Comparison of ENCODE assay signal across 14 mouse cellular contexts in the genomic region with DNA sequence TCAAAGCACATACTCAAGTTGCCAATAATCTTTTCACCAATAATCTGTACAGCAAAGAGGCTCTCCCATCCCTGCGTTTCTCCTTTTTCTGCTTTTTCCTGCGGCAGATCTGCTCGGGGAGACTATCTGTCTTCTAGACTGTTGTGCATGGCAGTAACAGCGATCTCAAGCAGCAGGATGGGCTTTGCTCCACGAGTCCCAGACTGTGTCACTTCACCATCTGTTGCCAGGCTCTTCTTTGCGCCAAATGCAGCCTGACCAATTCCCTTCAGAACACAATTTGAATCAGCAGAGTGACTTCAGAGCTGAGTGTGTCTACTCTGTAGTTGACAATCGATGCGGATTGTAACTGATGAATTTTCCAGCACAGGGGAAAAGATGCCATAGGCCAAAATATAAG.
DNase-seq lines count a peak whose midpoint lies in the region; ATAC-seq and TF ChIP-seq lines count a peak whose summit lies in the region.
"Had no signal": no experiment of that assay in that cellular context is flagged by ENCODE, and none has a peak within 500 bp of the region (broad histone marks: within the 10 kb centered on the region; RNA-seq: fewer than 3 reads in every experiment).

No protein-coding gene starts in this region.

- no peak for TF ChIP-seq CTCF in cerebellum, adult 2 months (IDR thresholded peaks at IDR 0.05; ENCODE audit: borderline replicate concordance, insufficient read depth, low read depth, low read length)

- WGBS in midbrain, embryonic 12.5 days = 86% methylated on average over 8 of the region's 8 CpGs
- 84% methylated on average over 8 of the region's 8 CpGs for WGBS in midbrain, embryonic 11.5 days
- WGBS in cerebellum, adult 2 months = 3% methylated on average over 8 of the region's 8 CpGs
- WGBS in neural tube, embryonic 15.5 days = 52% methylated on average over 8 of the region's 8 CpGs

- H3K4me3 ChIP-seq in midbrain, embryonic 12.5 days = no peak overlapping the region
- H3K4me3 ChIP-seq in midbrain, embryonic 11.5 days (ENCODE audit: low read depth, low read length) = no peak overlapping the region
- H3K4me3 ChIP-seq in cerebellum, adult 2 months (replicated peaks; ENCODE audit: insufficient read depth, low read depth, low read length) = no peak overlapping the region
- no peak overlapping the region for H3K4me3 ChIP-seq in neural tube, embryonic 15.5 days (replicated peaks)
- H3K4me3 ChIP-seq: embryonic facial prominence, embryonic 13.5 days; heart, embryonic 12.5 days had no signal

- H3K27me3 ChIP-seq in midbrain, embryonic 12.5 days = no peaks in the 10 kb centered on the region
- H3K27me3 ChIP-seq in midbrain, embryonic 11.5 days (ENCODE audit: control insufficient read depth, insufficient read depth, low read length) = no peaks in the 10 kb centered on the region
- H3K27me3 ChIP-seq in cerebellum, adult 2 months (ENCODE audit: control insufficient read depth, insufficient read depth, low read length) = no peaks in the 10 kb centered on the region
- no peaks in the 10 kb centered on the region for H3K27me3 ChIP-seq in neural tube, embryonic 15.5 days (replicated peaks)
- H3K27me3 ChIP-seq: embryonic facial prominence, embryonic 13.5 days; heart, embryonic 12.5 days had no signal

- H3K9me3 ChIP-seq in midbrain, embryonic 12.5 days = no peaks in the 10 kb centered on the region
- H3K9me3 ChIP-seq in midbrain, embryonic 11.5 days (ENCODE audit: control insufficient read depth, low read length) = no peaks in the 10 kb centered on the region
- H3K9me3 ChIP-seq in neural tube, embryonic 15.5 days (replicated peaks) = no peaks in the 10 kb centered on the region
- H3K9me3 ChIP-seq: embryonic facial prominence, embryonic 13.5 days; heart, embryonic 12.5 days had no signal

- 0 out of 2 replicates have a peak overlapping the region, but pooled peaks have one; percentile 15 for H3K27ac ChIP-seq in midbrain, embryonic 12.5 days (replicated peaks)
- no peak overlapping the region for H3K27ac ChIP-seq in midbrain, embryonic 11.5 days (ENCODE audit: low read depth, low read length)
- peak overlapping the region; percentile 44; the same call in 1 of the 2 replicates for H3K27ac ChIP-seq in cerebellum, adult 2 months (ENCODE audit: insufficient read depth, low read length)
- 0 out of 2 replicates have a peak overlapping the region, but pooled peaks have one; percentile 37 for H3K27ac ChIP-seq in neural tube, embryonic 15.5 days (replicated peaks)
- H3K27ac ChIP-seq: embryonic facial prominence, embryonic 13.5 days; stomach, postnatal 0 days had no signal

- H3K36me3 ChIP-seq in midbrain, embryonic 12.5 days = no peaks in the 10 kb centered on the region
- H3K36me3 ChIP-seq in midbrain, embryonic 11.5 days (ENCODE audit: control insufficient read depth, insufficient read depth, low read length) = no peaks in the 10 kb centered on the region
- no peaks in the 10 kb centered on the region for H3K36me3 ChIP-seq in neural tube, embryonic 15.5 days
- H3K36me3 ChIP-seq: embryonic facial prominence, embryonic 13.5 days; heart, embryonic 12.5 days had no signal

- ATAC-seq in midbrain, embryonic 12.5 days (ENCODE audit: low FRiP score, low read depth) = no peak
- no peak for ATAC-seq in midbrain, embryonic 11.5 days (ENCODE audit: low FRiP score)
- ATAC-seq in neural tube, embryonic 15.5 days (ENCODE audit: low FRiP score) = no peak; the same call in 1 of the 2 replicates
- ATAC-seq: lung, postnatal 0 days had no signal

- no peaks in the 10 kb centered on the region for H3K4me1 ChIP-seq in midbrain, embryonic 12.5 days
- no peaks in the 10 kb centered on the region for H3K4me1 ChIP-seq in midbrain, embryonic 11.5 days (ENCODE audit: control insufficient read depth, insufficient read depth, low read length)
- peaks cover 16% of the 10 kb centered on the region for H3K4me1 ChIP-seq in cerebellum, adult 2 months (ENCODE audit: control insufficient read depth, insufficient read depth, low read length)
- H3K4me1 ChIP-seq in neural tube, embryonic 15.5 days = peaks cover 8% of the 10 kb centered on the region
- H3K4me1 ChIP-seq: heart, embryonic 12.5 days had no signal

- H3K4me2 ChIP-seq in midbrain, embryonic 12.5 days (replicated peaks) = no peak overlapping the region
- no peak overlapping the region for H3K4me2 ChIP-seq in midbrain, embryonic 11.5 days
- no peak overlapping the region for H3K4me2 ChIP-seq in neural tube, embryonic 15.5 days
- H3K4me2 ChIP-seq: embryonic facial prominence, embryonic 13.5 days; heart, embryonic 12.5 days had no signal

- no peak for DNase-seq in midbrain, embryonic 11.5 days (ENCODE audit: low spot score, missing footprints)
- DNase-seq in cerebellum, adult 2 months = peak; percentile 89 to 96
- DNase-seq in frontal cortex, postnatal 36 days (ENCODE audit: low spot score in 2 of 2) = peak; percentile 39 to 43
- DNase-seq in kidney, postnatal 4 days = no peak
- DNase-seq in urinary bladder, postnatal 14 days (ENCODE audit: low spot score) = no peak
- DNase-seq in ovary, adult 18-20 months (ENCODE audit: low spot score) = no peak
- DNase-seq: kidney, postnatal 10 days; liver had no signal

- H3K9ac ChIP-seq in midbrain, embryonic 12.5 days (replicated peaks) = no peak overlapping the region
- no peak overlapping the region for H3K9ac ChIP-seq in midbrain, embryonic 11.5 days (ENCODE audit: low read length)
- no peak overlapping the region for H3K9ac ChIP-seq in neural tube, embryonic 15.5 days (replicated peaks)
- H3K9ac ChIP-seq: embryonic facial prominence, embryonic 13.5 days; heart, embryonic 12.5 days had no signal

- peak; percentile 17; the same call in 1 of the 2 replicates for TF ChIP-seq POLR2A in cerebellum, adult 2 months (IDR thresholded peaks at IDR 0.05; ENCODE audit: borderline replicate concordance, insufficient read depth, low read length)

Comparison
In these comparisons a context has a peak if more than half of its experiments do, and no peak if none do; other contexts are left out.
1. DNase-seq: peak in cerebellum, adult 2 months (2 of 2) and frontal cortex, postnatal 36 days (2 of 2); none in midbrain, embryonic 11.5 days (single experiment), kidney, postnatal 4 days (0 of 2), urinary bladder, postnatal 14 days (single experiment) and ovary, adult 18-20 months (single experiment).